Mouse (Mus musculus): ENCODE measurements around the gene Prcp. TPM values are rescaled to one million over a fixed set of nuclear protein-coding genes. Genes with fewer than 3 reads are reported as not detected.

The Prcp gene
- total and polyA plus RNA-seq, 2 experiments from 2014 or later, result 12.5 to 20.8 TPM

DNA sequence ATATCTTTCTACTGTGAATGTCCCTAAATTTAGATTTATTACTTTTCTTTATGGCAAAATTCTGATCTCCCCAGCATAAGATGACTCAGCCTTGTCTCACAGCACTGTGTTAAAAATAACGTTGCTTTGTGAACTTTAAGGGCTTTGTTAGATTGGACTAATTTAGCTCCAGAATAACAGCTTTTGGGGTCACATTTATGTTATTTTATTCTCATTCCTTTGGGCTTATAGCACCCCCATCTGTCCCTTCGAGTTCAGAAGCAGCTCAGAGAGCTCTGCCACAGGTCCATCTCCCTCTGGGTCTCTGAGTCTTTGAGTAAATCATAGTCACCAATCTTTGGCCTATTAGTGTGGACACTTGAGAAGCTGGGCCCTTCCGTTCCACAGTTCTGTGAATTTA lies 36.4 kb upstream of the Prcp start:
- DNase-seq (no peak), ATAC-seq (no peak)
- 0 out of 2 replicates have a peak, but pooled peaks have one; percentile 4 for TF ChIP-seq CTCF (IDR thresholded peaks at IDR 0.05; ENCODE audit: low read depth)
- no peak overlapping the region for H3K27ac ChIP-seq (ENCODE audit: low read depth, low read length)
- H3K36me3 ChIP-seq (ENCODE audit: insufficient read depth), result peaks cover 9% of the 10 kb centered on the region
- no peak overlapping the region for H3K4me3 ChIP-seq (ENCODE audit: low read depth, low read length)
- H3K27me3 ChIP-seq (ENCODE audit: insufficient read depth, low read length), result no peaks in the 10 kb centered on the region
- H3K4me1 ChIP-seq (ENCODE audit: insufficient read depth), result no peaks in the 10 kb centered on the region
- no peak overlapping the region for H3K4me2 ChIP-seq (ENCODE audit: low read depth)
- no peak overlapping the region for H3K9ac ChIP-seq
- H3K9me3 ChIP-seq (ENCODE audit: low read length), result no peaks in the 10 kb centered on the region
- WGBS, result 65% methylated on average over 3 of the region's 3 CpGs

DNA sequence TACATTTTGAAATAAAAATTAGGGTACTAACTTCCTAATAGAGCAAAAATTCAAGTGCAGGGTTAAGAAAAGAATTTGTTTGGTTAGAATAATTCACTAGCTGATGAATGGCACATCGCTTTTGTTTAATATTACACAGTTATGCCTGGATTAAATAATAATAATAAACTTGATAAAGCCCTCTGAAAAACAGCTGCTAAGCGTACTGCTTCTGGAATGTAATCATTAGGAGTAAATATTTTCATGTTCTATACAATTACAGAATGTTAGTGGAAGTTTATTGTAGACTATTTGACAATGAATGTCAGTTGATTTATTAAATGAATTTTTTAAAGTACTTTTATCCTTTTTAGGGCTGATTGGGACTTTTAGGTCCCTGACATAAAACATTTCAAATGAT lies 32.0 kb upstream of the Prcp start:
- ATAC-seq (no peak), DNase-seq (no peak)
- no peaks in the 10 kb centered on the region for H3K27me3 ChIP-seq (ENCODE audit: insufficient read depth, low read length)
- H3K9ac ChIP-seq, result no peak overlapping the region
- no peak overlapping the region for H3K4me2 ChIP-seq (ENCODE audit: low read depth)
- 82% methylated on average over 2 of the region's 2 CpGs for WGBS
- H3K36me3 ChIP-seq (ENCODE audit: insufficient read depth), result peaks cover under 1% of the 10 kb centered on the region; the same call in 1 of the 2 replicates
- no peaks in the 10 kb centered on the region for H3K4me1 ChIP-seq (ENCODE audit: insufficient read depth)
- no peak for TF ChIP-seq CTCF (IDR thresholded peaks at IDR 0.05; ENCODE audit: low read depth)
- no peaks in the 10 kb centered on the region for H3K9me3 ChIP-seq (ENCODE audit: low read length)
- no peak overlapping the region for H3K27ac ChIP-seq (ENCODE audit: low read depth, low read length)
- H3K4me3 ChIP-seq (ENCODE audit: low read depth, low read length), result no peak overlapping the region

DNA sequence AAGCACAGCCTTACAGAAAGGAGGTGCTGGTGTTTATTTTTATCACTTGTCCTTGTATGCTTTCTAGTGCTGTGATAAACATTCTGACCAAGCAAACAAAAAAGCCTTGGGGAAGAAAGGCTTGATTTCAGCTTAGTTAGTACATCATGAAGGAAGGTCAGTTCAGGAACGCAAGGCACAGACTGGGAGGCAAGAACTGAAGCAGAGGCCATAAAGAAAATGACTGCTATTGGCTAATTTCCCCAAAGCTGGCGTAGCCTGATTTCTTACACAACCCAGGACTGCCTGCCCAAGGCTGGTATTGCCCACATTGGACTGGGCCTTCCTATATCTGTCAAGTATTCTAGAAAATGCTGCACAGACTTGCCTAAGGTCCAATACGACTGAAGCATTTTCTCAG lies 26.0 kb upstream of the Prcp start:
- TF ChIP-seq CTCF (IDR thresholded peaks at IDR 0.05; ENCODE audit: low read depth), result no peak
- Histone ChIP-seq H3K4me1 (ENCODE audit: insufficient read depth) (no peaks in the 10 kb centered on the region), H3K4me2 (ENCODE audit: low read depth) (no peak overlapping the region), H3K36me3 (ENCODE audit: insufficient read depth) (no peaks in the 10 kb centered on the region), H3K9ac (no peak overlapping the region), H3K9me3 (ENCODE audit: low read length) (no peaks in the 10 kb centered on the region), H3K27ac (ENCODE audit: low read depth, low read length) (no peak overlapping the region), H3K27me3 (ENCODE audit: insufficient read depth, low read length) (no peaks in the 10 kb centered on the region), H3K4me3 (ENCODE audit: low read depth, low read length) (no peak overlapping the region)
- 88% methylated on average over 3 of the region's 3 CpGs for WGBS
- DNase-seq (no peak), ATAC-seq (no peak)

DNA sequence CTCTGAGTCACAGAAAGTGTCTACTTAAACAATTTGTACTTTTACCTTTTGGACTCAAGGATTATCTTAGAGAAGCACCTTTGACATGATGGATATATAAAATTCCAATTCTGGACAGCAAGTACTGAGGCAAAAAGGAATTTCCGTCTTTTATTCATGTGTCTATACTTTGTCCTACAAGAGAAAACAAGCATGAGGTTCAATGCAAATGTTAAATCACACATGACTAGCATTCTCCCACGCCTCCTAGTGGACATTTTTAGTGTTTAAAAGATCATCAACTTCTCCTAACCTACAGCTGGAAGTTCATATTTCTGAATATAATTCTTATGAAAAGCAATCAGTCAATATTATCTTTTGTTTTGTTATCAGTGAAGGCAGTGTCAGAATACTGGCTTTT lies 7.7 kb upstream of the Prcp start:
- peak; percentile 65 for DNase-seq
- H3K4me3 ChIP-seq (ENCODE audit: low read depth, low read length), result no peak overlapping the region
- no peak for ATAC-seq
- TF ChIP-seq CTCF (IDR thresholded peaks at IDR 0.05; ENCODE audit: low read depth), result peak; percentile 78
- WGBS, result 8% methylated on average over 2 of the region's 2 CpGs
- H3K27me3 ChIP-seq (ENCODE audit: insufficient read depth, low read length), result no peaks in the 10 kb centered on the region
- no peak overlapping the region for H3K27ac ChIP-seq (ENCODE audit: low read depth, low read length)
- H3K36me3 ChIP-seq (ENCODE audit: insufficient read depth), result no peaks in the 10 kb centered on the region
- H3K9me3 ChIP-seq (ENCODE audit: low read length), result no peaks in the 10 kb centered on the region
- H3K4me2 ChIP-seq (ENCODE audit: low read depth), result no peak overlapping the region
- no peak overlapping the region for H3K9ac ChIP-seq
- no peaks in the 10 kb centered on the region for H3K4me1 ChIP-seq (ENCODE audit: insufficient read depth)

DNA sequence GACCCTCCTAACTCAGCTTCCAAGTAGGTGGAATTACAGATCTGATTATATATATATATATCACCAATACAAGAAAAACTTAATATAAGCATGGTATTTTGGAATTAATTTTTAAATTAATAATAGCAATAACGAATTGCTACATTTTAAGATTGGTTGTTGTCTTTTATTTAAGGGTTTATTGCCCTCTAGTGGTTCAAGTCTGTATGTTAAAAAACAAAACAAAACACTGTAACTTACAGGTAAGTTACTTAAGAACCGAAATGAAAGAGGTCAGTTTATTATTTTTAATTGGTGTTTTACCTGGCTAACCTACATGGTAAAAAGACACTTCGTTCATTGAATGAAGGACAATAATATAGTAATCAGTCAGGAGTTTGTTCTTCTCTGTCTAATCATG lies 4.1 kb upstream of the Prcp start:
- DNase-seq (peak; percentile 18), ATAC-seq (no peak)
- Histone ChIP-seq H3K36me3 (ENCODE audit: insufficient read depth) (no peaks in the 10 kb centered on the region), H3K9me3 (ENCODE audit: low read length) (no peaks in the 10 kb centered on the region), H3K4me1 (ENCODE audit: insufficient read depth) (0 out of 2 replicates have a peak, but pooled peaks cover under 1% of the 10 kb centered on the region), H3K27ac (ENCODE audit: low read depth, low read length) (no peak overlapping the region), H3K4me3 (ENCODE audit: low read depth, low read length) (no peak overlapping the region), H3K27me3 (ENCODE audit: insufficient read depth, low read length) (no peaks in the 10 kb centered on the region), H3K4me2 (ENCODE audit: low read depth) (no peak overlapping the region), H3K9ac (no peak overlapping the region)
- 59% methylated on average over 3 of the region's 3 CpGs for WGBS
- peak; percentile 46; the same call in 1 of the 2 replicates for TF ChIP-seq CTCF (IDR thresholded peaks at IDR 0.05; ENCODE audit: low read depth)

DNA sequence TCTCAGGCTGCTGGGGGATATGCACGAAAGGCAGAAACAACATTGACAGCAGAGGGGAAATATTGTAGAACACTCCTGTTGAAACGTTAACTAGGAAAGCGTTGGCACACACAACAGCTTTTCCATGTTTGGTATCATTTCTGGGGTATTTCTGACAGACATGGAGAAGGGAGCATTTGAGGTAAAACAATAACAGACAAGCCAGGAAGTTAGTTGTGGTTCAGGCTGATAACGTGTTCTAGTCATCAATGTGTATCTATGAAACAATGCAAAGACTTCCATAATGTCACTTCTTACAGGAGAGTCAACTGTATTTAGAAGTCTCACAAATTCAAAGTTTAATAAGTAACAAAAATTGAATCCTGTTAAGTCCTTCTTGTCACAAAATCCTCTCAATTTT lies 2.7 kb upstream of the Prcp start:
- no peaks in the 10 kb centered on the region for H3K9me3 ChIP-seq (ENCODE audit: low read length)
- no peak for TF ChIP-seq CTCF (IDR thresholded peaks at IDR 0.05; ENCODE audit: low read depth)
- no peak for DNase-seq
- no peak for ATAC-seq
- no peak overlapping the region for H3K4me3 ChIP-seq (ENCODE audit: low read depth, low read length)
- H3K4me1 ChIP-seq (ENCODE audit: insufficient read depth), result peaks cover 9% of the 10 kb centered on the region
- no peak overlapping the region for H3K9ac ChIP-seq
- 91% methylated on average over 4 of the region's 4 CpGs for WGBS
- no peak overlapping the region for H3K27ac ChIP-seq (ENCODE audit: low read depth, low read length)
- H3K36me3 ChIP-seq (ENCODE audit: insufficient read depth), result no peaks in the 10 kb centered on the region
- no peaks in the 10 kb centered on the region for H3K27me3 ChIP-seq (ENCODE audit: insufficient read depth, low read length)
- H3K4me2 ChIP-seq (ENCODE audit: low read depth), result no peak overlapping the region

DNA sequence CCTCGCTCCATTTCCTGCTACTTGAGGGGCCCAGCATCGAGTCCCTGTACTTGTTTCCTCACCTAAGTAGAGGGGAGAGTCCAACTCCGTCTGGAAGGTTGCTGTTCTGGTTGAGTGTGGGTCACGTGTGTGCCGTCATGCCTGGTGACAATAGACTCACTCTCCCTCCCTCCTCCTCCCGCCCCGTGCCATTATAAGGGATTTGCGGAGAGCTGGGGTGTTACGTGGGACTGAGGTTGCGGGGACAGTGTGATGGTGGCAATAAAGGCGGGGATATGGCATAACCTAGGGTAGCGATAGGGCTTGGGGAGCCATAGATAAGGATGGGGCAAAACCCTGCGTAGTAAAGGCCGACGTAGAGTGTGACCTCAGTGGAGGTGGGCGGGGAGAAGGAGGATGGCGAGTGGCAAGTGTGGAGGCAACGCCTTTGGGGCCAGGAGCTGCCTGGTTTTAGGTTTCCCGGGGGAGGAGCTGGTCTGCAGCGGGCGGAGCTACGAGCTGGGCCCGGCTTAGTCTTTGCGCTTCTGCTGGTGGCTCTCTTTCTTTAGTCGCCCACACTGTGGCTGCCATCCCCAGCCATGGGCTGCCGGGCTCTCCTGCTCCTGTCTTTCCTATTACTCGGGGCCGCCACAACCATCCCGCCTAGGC lies 615 bp downstream of the Prcp start:
- no peak for TF ChIP-seq CTCF (IDR thresholded peaks at IDR 0.05; ENCODE audit: low read depth)
- WGBS, result under 1% methylated on average over 28 of the region's 29 CpGs
- ATAC-seq, result peak; percentile 85

More for the DNA sequence above, 615 bp downstream of the Prcp start:
- H3K4me3 ChIP-seq (ENCODE audit: low read depth, low read length), result peak overlapping the region; percentile 58
- H3K4me1 ChIP-seq (ENCODE audit: insufficient read depth), result peaks cover 9% of the 10 kb centered on the region
- no peaks in the 10 kb centered on the region for H3K27me3 ChIP-seq (ENCODE audit: insufficient read depth, low read length)
- peak overlapping the region; percentile 98 for H3K27ac ChIP-seq (ENCODE audit: low read depth, low read length)
- H3K36me3 ChIP-seq (ENCODE audit: insufficient read depth), result no peaks in the 10 kb centered on the region
- H3K9ac ChIP-seq, result peak overlapping the region; percentile 77
- H3K4me2 ChIP-seq (ENCODE audit: low read depth), result peak overlapping the region; percentile 64
- H3K9me3 ChIP-seq (ENCODE audit: low read length), result no peaks in the 10 kb centered on the region
- peak; percentile 90 for DNase-seq
